Mouse (Mus musculus) testis, adult 2 months (tissue): ENCODE results near the gene Igsf23. TPM values are rescaled to one million over a fixed set of nuclear protein-coding genes. Genes with fewer than 3 reads are reported as not detected.
A peak's percentile ranks its signal among the peaks of the same experiment; 100 is the strongest.
"Not testable (repeated sequence)": the region's sequence is repeated elsewhere in the genome, so short reads cannot be mapped to it uniquely, and the experiment has no call there.

Source experiments
- H3K27ac ChIP-seq: fragments of 200-500 bp; 2 replicates; pipeline ENCODE4 v1.5.1; 2012; ENCODE audit warnings: low read depth, low read length; ENCODE audit not compliant: control insufficient read depth, insufficient read depth
- H3K27me3 ChIP-seq: fragments of 200-500 bp; 2 replicates; pipeline ENCODE4 v1.6.1; 2012; ENCODE audit warnings: mild to moderate bottlenecking, low read length, moderate library complexity; ENCODE audit not compliant: control insufficient read depth, insufficient read depth
- H3K36me3 ChIP-seq: fragments of 200-500 bp; 2 replicates; pipeline ENCODE4 v1.6.1; 2012; ENCODE audit warnings: mild to moderate bottlenecking, low read length; ENCODE audit not compliant: control insufficient read depth, insufficient read depth
- H3K4me1 ChIP-seq: fragments of 200-500 bp; 2 replicates; pipeline ENCODE4 v1.6.1; 2012; ENCODE audit warnings: low read length; ENCODE audit not compliant: control insufficient read depth, insufficient read depth
- H3K4me3 ChIP-seq: fragments of 200-500 bp; 2 replicates; pipeline ENCODE4 v1.5.1; 2012; ENCODE audit warnings: low read depth, mild to moderate bottlenecking, low read length, moderate library complexity, mixed read lengths; ENCODE audit not compliant: control insufficient read depth
- CTCF ChIP-seq: fragments of 200-500 bp; IDR thresholded peaks from 2 replicates; pipeline ENCODE4 v1.5.1; 2012; ENCODE audit warnings: low read depth, mild to moderate bottlenecking, inconsistent platforms, low read length, moderate library complexity; ENCODE audit not compliant: control insufficient read depth, insufficient read depth, insufficient replicate concordance
- POLR2A ChIP-seq: fragments of 200-500 bp; IDR thresholded peaks from 2 replicates; pipeline ENCODE4 v1.6.1; 2012; ENCODE audit warnings: low read depth, mild to moderate bottlenecking, inconsistent platforms, low read length, moderate library complexity; ENCODE audit not compliant: control insufficient read depth
- polyA plus RNA-seq: library from polyadenylated mRNA; depleted of rRNA; stranded (reverse); fragments of >200 nt; gene quantifications from 2 replicates; pipeline ENCODE4 v1.2.3, GENCODE M21; 2012; rRNA removed

Igsf23 gene
- polyA plus RNA-seq: 0.30 and 0.36 TPM in 2 replicates

DNA sequence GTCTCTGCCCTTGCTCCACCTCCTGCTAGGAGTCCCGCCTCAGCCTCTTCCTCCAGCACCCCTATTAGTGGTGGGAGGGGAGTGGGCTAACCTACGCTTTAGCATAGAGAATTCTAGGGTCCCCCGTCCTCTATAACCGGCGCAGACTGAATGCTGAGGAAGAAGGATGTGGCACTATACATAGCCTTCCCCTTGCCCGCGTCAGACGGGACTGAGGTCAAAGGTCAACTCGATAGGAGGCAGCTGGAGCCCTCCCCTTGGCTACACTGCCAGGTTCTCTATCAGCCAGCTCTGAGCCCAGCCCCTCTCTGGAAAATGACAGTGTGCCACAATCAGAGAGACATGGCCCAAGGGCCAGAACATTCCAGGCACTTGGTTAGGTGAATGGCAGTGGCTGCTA, at the start of gene Igsf23:
Gene Igsf23 (minus strand): TSS at position 168 of the 400 bp plus-strand sequence.
- no peak within 1 kb of the TSS for H3K27ac ChIP-seq
- TF ChIP-seq POLR2A: no peak
- TF ChIP-seq CTCF: no peak
- H3K27me3 ChIP-seq: no peaks in the 10 kb centered on the region
- H3K4me1 ChIP-seq: peaks cover 10% of the 10 kb centered on the region
- no peak within 1 kb of the TSS for H3K4me3 ChIP-seq
- H3K36me3 ChIP-seq: no peaks in the 10 kb centered on the region

DNA sequence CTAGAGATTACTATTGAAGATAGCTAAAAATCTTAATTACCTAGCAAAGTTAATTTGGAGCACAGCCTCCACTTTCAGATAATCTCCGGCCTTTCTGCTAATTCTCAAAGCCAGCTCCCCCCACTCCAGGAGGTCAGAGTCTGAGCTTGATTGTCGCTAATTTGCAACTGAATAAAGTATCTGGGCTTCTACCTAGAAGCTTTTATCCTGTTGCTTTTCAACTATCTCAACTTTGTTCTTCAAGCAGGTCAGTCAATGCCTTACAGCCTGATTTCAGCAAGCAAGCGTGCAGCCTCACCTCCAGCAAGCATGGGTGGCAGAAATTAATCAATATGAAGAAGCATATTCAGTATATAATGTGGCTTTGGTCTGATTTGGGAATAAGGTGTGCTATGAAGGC, 46.2 kb upstream of the Igsf23 start:
- H3K36me3 ChIP-seq, H3K4me1 ChIP-seq, H3K4me3 ChIP-seq, H3K27ac ChIP-seq, H3K27me3 ChIP-seq: not testable (repeated sequence)

DNA sequence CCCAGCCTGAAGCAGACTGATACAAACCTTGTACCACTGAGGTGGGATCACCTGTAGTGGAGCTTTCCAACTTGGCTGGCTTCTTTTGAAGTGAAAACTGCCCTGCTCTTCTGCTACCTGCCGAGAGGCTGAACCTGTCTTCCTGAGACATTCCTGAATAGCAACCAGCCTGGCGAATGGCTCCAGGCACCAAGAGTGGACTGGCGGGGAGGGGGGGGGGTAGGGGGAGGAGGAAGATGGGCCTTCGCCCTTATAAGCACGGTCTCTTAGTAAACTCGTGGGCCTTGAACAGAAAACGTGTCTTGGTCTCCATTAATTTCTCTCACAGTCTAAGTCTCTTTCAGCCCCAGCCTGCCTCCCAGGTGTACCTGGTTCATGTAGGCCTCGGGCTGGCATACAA, 40.6 kb upstream of the Igsf23 start, which contains the start of gene Nlrp9b:
Gene Nlrp9b (plus strand): TSS at position 301 of the 400 bp plus-strand sequence.
- H3K4me3 ChIP-seq, H3K27ac ChIP-seq, H3K36me3 ChIP-seq: not testable (repeated sequence)

DNA sequence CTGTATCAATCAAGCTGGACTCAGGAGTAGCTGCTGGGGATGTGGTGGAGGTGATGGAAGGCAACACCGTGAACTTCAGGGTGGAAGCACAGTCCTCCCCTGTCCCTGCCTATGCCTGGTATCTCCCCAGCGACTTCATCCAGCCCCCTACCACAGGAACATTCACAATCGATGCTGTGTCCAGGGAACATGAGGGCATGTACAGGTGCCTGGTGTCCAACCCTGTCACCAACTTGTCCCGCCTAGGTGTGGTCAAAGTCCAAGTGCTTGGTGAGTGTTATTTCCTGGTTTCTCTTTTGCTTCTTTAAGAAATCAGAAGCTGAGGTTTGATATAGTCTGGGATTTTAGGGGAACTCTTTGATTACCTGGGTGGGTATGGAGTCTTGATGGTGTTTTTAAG, 21.0 kb upstream of the Igsf23 start:
- no peak overlapping the region for H3K27ac ChIP-seq
- no peak overlapping the region for H3K4me3 ChIP-seq
- TF ChIP-seq POLR2A: no peak
- no peak for TF ChIP-seq CTCF
- no peaks in the 10 kb centered on the region for H3K4me1 ChIP-seq
- no peaks in the 10 kb centered on the region for H3K27me3 ChIP-seq
- no peaks in the 10 kb centered on the region for H3K36me3 ChIP-seq

More for the DNA sequence above, 40.6 kb upstream of the Igsf23 start, which contains the start of gene Nlrp9b:
- H3K4me1 ChIP-seq, H3K27me3 ChIP-seq: not testable (repeated sequence)

DNA sequence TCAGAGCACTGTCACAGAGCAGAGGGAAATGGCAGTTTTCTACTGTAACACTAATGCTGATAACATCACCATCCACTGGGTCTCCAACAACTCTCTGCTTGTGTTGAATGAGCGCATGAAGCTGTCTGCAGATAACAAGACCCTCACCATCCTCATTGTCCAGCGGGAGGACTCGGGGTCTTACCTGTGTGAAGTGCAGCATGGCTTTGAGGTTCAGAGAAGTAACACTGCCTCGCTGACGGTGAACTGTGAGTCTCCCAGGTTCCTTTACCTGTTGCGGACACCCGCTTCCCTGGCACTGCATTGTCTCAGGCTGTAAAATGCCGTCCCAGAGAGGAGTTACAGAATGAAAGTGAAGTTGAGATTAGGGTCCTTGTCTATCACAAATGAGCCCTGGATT, 19.6 kb upstream of the Igsf23 start:
- TF ChIP-seq CTCF (no peak), POLR2A (no peak)
- H3K27ac ChIP-seq: no peak overlapping the region
- no peaks in the 10 kb centered on the region for H3K36me3 ChIP-seq
- H3K4me1 ChIP-seq: no peaks in the 10 kb centered on the region
- no peaks in the 10 kb centered on the region for H3K27me3 ChIP-seq
- no peak overlapping the region for H3K4me3 ChIP-seq

DNA sequence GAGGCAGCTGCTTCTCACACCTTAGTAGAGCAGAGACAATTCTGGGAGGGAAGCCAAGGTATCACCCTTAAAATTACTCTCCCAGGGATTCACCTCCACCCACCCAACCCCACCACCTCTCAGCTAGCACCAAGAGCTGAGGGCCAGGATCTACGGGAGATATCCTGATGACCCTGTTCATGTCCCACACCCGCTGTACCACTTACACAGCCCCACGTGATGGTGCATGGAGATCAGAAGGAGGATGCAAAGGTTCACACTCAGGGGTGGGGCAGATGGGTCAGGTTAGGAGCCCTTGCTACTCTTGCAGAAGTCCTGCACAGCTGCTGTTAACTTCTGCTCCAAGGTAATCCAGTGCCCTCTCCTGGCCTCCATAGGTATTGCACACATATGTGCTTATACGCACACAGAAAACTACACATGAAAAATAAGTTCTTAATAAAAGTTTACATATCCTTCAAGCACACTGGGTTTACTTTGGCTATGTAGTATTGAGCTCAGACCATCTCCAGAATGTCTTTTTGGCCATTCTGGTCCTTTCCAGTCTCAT, 19.1 kb upstream of the Igsf23 start:
- Histone ChIP-seq H3K36me3 (no peaks in the 10 kb centered on the region), H3K27me3 (no peaks in the 10 kb centered on the region), H3K27ac (no peak overlapping the region), H3K4me3 (no peak overlapping the region), H3K4me1 (no peaks in the 10 kb centered on the region)
- TF ChIP-seq CTCF: peak; percentile 17; the same call in 1 of the 2 replicates
- no peak for TF ChIP-seq POLR2A

DNA sequence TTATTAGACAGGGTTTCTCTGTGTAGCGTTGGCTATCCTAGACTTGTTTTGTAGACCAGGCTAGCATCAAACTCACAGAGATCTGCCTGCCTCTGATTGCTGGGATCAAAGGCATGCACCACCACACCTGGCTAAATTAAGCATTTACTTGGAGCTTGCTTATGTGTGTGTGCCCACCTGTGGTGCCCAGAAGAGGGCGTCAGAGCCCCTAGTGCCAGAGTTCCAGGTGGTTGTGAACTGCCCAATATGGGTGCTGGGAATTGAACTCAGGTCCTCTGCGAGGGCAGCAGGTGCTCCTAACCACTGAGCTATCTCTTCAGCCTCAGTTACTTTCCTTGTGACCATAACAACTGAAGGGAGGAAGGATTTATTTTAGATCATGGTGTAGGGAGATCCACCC, 18.6 kb upstream of the Igsf23 start:
- no peaks in the 10 kb centered on the region for H3K36me3 ChIP-seq
- TF ChIP-seq CTCF (no peak), POLR2A (no peak)
- no peak overlapping the region for H3K27ac ChIP-seq
- no peaks in the 10 kb centered on the region for H3K27me3 ChIP-seq
- no peak overlapping the region for H3K4me3 ChIP-seq
- no peaks in the 10 kb centered on the region for H3K4me1 ChIP-seq

DNA sequence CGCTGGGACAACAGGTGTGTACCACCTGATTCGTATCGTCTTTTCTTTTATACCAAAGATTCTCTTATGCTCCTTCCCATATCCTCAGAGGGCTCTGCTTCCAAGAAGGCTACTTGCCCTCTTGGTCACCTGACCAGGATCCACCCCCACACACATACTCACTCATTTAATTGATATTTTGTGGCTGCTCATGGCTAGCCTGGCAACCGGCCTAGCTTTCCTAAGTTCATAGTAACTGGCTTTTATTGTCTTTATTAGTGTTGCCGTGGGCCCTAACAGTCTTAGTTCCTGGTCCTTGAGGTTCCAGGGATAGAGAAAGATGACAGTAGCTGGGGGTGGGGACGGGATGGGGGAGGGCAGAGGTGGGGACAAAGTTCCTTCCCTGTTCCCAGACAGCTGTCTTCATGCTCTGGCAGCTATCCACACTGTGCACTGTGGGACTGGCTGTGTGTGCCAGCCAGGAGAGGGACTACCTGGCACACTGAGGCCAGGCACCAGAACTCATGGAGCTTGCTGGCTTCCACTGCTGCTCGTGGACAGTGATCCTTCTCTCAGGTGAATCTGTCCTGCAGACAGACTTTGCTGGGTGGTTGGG, 14.5 kb upstream of the Igsf23 start, which contains the start of gene Ceacam20:
Gene Ceacam20 (plus strand): TSS at position 428 of the 595 bp plus-strand sequence.
- no peaks in the 10 kb centered on the region for H3K36me3 ChIP-seq
- H3K27me3 ChIP-seq: no peaks in the 10 kb centered on the region
- H3K4me1 ChIP-seq: peaks cover 3% of the 10 kb centered on the region
- H3K4me3 ChIP-seq: no peak within 1 kb of the TSS
- TF ChIP-seq POLR2A (no peak), CTCF (no peak)
- no peak within 1 kb of the TSS for H3K27ac ChIP-seq
